Mouse (Mus musculus) erythroblast, embryonic 14.5 days (primary cell): ENCODE measurements around the gene Rpl10a.

ENCODE experiments used
- GATA1 ChIP-seq: IDR thresholded peaks from 2 replicates; pipeline ENCODE4 v1.6.1; 2012; ENCODE audit warnings: low read length, inconsistent platforms, mixed read lengths
- TAL1 ChIP-seq: IDR thresholded peaks from 3 replicates; pipeline ENCODE4 v1.6.1; 2012; ENCODE audit warnings: low read length, inconsistent platforms, mixed read lengths

DNA sequence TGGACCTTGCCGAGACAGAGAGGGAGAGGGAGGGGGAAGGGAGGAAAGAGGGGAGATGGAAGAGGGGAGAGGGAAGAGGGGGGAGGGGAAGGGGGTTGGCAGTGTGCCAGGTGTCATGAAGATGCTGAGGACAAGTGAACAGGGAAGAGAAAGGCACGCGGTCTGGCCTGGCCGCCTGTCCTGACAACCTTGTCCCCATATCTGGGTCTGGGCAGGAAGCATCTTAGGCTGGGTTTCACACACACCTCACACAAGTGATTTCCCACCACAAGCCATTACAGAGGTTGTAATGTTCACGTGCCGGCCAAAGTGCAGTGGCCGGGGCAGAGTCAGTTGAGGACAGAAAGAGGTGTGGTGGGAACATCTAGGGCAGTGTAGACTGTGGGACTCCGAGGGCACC lies 40.7 kb upstream of the Rpl10a start:
- TF ChIP-seq GATA1 (no peak), TAL1 (no peak)
